Mouse (Mus musculus) left cerebral cortex, postnatal 10 days (tissue): ENCODE data around the gene Olfr593. TPM values are rescaled to one million over a fixed set of nuclear protein-coding genes. Genes with fewer than 3 reads are reported as not detected.
"Not testable (repeated sequence)": the region's sequence is repeated elsewhere in the genome, so short reads cannot be mapped to it uniquely, and the experiment has no call there.

Experiments
- DNase-seq, 2 experiments: peaks; one replicate each; pipeline ENCODE4 v3.0.0; 2021 to 2022; ENCODE audit warnings: low spot score in 2 of 2, mixed read lengths in 1 of 2; ENCODE audit errors: extremely low spot score in 1 of 2
- intact Hi-C: fragments of 180-260 bp; cut with DNase I; formaldehyde crosslinking; loops from one replicate; pipeline ENCODE4 v1.15.1; 2025
- microRNA-seq: library from miRNA; unstranded; fragments of <30 nt; microRNA quantifications from one replicate; pipeline ENCODE4 v1.2.0, GENCODE M21; 2022
- total RNA-seq, 2 experiments: library from RNA; stranded (reverse); gene quantifications; 2 replicates each; pipeline ENCODE4 v1.2.3; 2021

Olfr593 gene
- not detected for total RNA-seq

- no peak for DNase-seq
- intact Hi-C loops = no loop called here
These were observed at the start of gene Olfr593 for GRCm38 (mm10) chr7:103211562-103211961. Gene Olfr593 (plus strand): TSS chr7:103211862.

- DNase-seq = no peak
- intact Hi-C loops = no loop called here
These were observed 42.0 kb upstream of the Olfr593 start for GRCm38 (mm10) chr7:103169697-103170096.

- intact Hi-C loops = no loop called here
- no peak for DNase-seq
These were observed 33.4 kb upstream of the Olfr593 start, which contains the start of gene Olfr591 for GRCm38 (mm10) chr7:103178240-103178639. Gene Olfr591 (minus strand): TSS chr7:103178340.

GRCm38 (mm10) chr7:103184503-103184902 is 27.2 kb upstream of the Olfr593 start, which contains the start of gene Olfr592:
Gene Olfr592 (plus strand): TSS chr7:103184803.
- intact Hi-C loops = not testable (repeated sequence)

GRCm38 (mm10) chr7:103212050-103212449 is 388 bp downstream of the Olfr593 start:
- intact Hi-C loops, DNase-seq: not testable (repeated sequence)

More at GRCm38 (mm10) chr7:103184503-103184902, 27.2 kb upstream of the Olfr593 start, which contains the start of gene Olfr592:
- DNase-seq = not testable (repeated sequence)

- DNase-seq = no peak
- intact Hi-C loops = no loop called here
These were observed 5.0 kb downstream of the Olfr593 start, which contains the start of gene Olfr594 for GRCm38 (mm10) chr7:103216696-103217095. Gene Olfr594 (plus strand): TSS chr7:103216996.

- intact Hi-C loops, DNase-seq: not testable (repeated sequence)
These were observed 40.7 kb downstream of the Olfr593 start, which contains the start of gene Usp17ld for GRCm38 (mm10) chr7:103252405-103252804. Gene Usp17ld (minus strand): TSS chr7:103252505.

Small RNA genes lying within 50 kb of the gene (microRNA-seq; reads per million reads assigned to microRNA genes)
- gene Gm25171 = not detected

Other genes starting within 250 kb of the Olfr593 start
- gene Olfr576, start 249.2 kb upstream of the Olfr593 start, total RNA-seq = not detected
- not detected for gene Olfr577, start 235.9 kb upstream of the Olfr593 start, total RNA-seq
- gene Olfr578, start 222.5 kb upstream of the Olfr593 start, total RNA-seq = not detected
- not detected for gene Olfr582, start 173.8 kb upstream of the Olfr593 start, total RNA-seq
- gene Olfr583, start 160.6 kb upstream of the Olfr593 start, total RNA-seq = not detected
- gene Olfr584, start 130.0 kb upstream of the Olfr593 start, total RNA-seq = not detected
- gene Olfr585, start 114.1 kb upstream of the Olfr593 start, total RNA-seq = not detected
- gene Olfr586, start 86.2 kb upstream of the Olfr593 start, total RNA-seq = not detected
- gene Olfr588-ps1, start 71.0 kb upstream of the Olfr593 start, total RNA-seq = not detected
- not detected for gene Olfr589, start 55.5 kb upstream of the Olfr593 start, total RNA-seq
- not detected for gene Olfr591, start 33.5 kb upstream of the Olfr593 start, total RNA-seq
- not detected for gene Olfr592, start 27.1 kb upstream of the Olfr593 start, total RNA-seq
- gene Olfr594, start 5.1 kb downstream of the Olfr593 start, total RNA-seq = not detected
- gene Usp17ld, start 40.6 kb downstream of the Olfr593 start, total RNA-seq = not detected
- gene Olfr596, start 93.8 kb downstream of the Olfr593 start, total RNA-seq = not detected
- gene Olfr597, start 104.5 kb downstream of the Olfr593 start, total RNA-seq = not detected
- gene Olfr598, start 111.7 kb downstream of the Olfr593 start, total RNA-seq = not detected
- not detected for gene Olfr599, start 124.1 kb downstream of the Olfr593 start, total RNA-seq
- not detected for gene Olfr600, start 137.8 kb downstream of the Olfr593 start, total RNA-seq
- gene Olfr601, start 150.8 kb downstream of the Olfr593 start, total RNA-seq = not detected
- gene Olfr603, start 174.3 kb downstream of the Olfr593 start, total RNA-seq = not detected
- gene Usp17lc, start 203.2 kb downstream of the Olfr593 start, total RNA-seq = not detected
- gene Olfr605, start 233.6 kb downstream of the Olfr593 start, total RNA-seq = not detected
- gene Olfr606, start 237.2 kb downstream of the Olfr593 start, total RNA-seq = not detected